Mouse (Mus musculus) small intestine, adult 2 months (tissue): Measurements from ENCODE around the gene Ccdc34.

ENCODE experiments used
- CTCF ChIP-seq: fragments of 200-500 bp; IDR thresholded peaks from 2 replicates; pipeline ENCODE4 v1.5.1; 2012; ENCODE audit warnings: low read depth, mild to moderate bottlenecking, control low read depth, inconsistent platforms, low read length, moderate library complexity, mixed read lengths; ENCODE audit not compliant: insufficient replicate concordance, insufficient read length; ENCODE audit errors: extremely low read depth
- POLR2A ChIP-seq: fragments of 200-500 bp; IDR thresholded peaks from 2 replicates; pipeline ENCODE4 v1.6.1; 2012; ENCODE audit warnings: low read depth, mild to moderate bottlenecking, control low read depth, inconsistent platforms, low read length, moderate library complexity

- no peak for TF ChIP-seq CTCF
- TF ChIP-seq POLR2A: no peak
Observed at GRCm38 (mm10) chr2:110177879-110178278, 160.3 kb downstream of the Ccdc34 start.
